Mouse (Mus musculus) kidney, postnatal 14 days (tissue): ENCODE results near the gene Cbarp.

Experiments used
- DNase-seq: peaks from one replicate; pipeline ENCODE4 v3.0.0; 2022; ENCODE audit warnings: mixed read lengths

The Cbarp gene

GRCm38 (mm10) chr10:80142530-80142925 is 1.9 kb upstream of the Cbarp start:
- peak; percentile 73 for DNase-seq

- DNase-seq = peak; percentile 98
Measured at GRCm38 (mm10) chr10:80141786-80142529, 1.3 kb upstream of the Cbarp start.

DNA sequence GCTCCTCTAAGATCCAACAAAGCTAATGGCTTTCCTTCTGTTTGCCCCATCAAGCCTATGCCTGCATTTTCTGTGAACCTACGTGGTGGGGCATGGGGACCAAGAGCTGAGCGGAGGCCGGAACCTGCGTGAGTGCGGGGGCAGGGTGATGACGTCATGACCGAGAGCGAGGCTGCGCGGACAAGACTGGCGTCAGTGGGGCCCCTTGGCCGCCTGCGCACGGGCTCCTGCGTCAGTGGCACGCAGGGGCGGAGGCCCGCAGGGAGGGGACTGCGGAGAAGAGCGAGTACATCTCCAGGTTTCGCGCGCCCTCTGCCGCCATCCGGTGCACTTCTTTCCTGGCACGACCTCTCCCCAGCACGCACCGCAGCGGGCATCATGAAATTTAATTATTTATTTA is 608 bp upstream of the Cbarp start:
- DNase-seq = peak; percentile 98

DNA sequence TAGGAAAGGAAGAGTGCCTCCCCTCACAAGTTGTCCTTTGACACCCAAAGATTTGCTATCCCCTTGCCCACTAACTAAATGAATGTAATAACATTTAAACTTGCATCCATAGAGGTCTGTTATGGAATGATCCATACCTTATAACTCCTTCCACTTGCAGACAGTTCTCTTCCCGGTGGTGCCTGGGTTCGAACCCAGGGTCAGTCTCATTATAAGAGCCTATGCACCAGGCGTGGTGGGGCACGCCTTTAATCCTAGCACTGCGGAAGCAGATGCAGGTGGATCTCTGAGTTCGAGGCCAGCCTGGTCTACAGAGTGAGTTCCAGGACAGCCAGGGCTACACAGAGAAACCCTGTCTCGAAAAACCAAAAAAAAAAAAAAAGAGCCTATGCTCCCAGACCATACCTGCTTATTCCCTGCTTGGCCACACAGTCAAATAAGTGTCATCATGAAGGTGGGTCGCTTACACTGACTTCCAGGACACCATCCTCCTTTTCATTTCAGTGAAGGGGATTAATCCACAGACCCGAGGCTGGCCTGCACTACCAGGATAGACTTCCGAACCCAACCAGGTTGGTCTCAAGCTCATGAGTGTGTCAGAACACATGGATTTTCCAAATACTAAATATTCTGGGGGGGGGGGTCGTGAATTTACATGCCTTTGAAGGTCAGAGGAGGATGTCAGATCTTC is 515 bp downstream of the Cbarp start:
- no peak for DNase-seq

- no peak for DNase-seq
Measured at GRCm38 (mm10) chr10:80139439-80139775, 1.2 kb downstream of the Cbarp start.

DNA sequence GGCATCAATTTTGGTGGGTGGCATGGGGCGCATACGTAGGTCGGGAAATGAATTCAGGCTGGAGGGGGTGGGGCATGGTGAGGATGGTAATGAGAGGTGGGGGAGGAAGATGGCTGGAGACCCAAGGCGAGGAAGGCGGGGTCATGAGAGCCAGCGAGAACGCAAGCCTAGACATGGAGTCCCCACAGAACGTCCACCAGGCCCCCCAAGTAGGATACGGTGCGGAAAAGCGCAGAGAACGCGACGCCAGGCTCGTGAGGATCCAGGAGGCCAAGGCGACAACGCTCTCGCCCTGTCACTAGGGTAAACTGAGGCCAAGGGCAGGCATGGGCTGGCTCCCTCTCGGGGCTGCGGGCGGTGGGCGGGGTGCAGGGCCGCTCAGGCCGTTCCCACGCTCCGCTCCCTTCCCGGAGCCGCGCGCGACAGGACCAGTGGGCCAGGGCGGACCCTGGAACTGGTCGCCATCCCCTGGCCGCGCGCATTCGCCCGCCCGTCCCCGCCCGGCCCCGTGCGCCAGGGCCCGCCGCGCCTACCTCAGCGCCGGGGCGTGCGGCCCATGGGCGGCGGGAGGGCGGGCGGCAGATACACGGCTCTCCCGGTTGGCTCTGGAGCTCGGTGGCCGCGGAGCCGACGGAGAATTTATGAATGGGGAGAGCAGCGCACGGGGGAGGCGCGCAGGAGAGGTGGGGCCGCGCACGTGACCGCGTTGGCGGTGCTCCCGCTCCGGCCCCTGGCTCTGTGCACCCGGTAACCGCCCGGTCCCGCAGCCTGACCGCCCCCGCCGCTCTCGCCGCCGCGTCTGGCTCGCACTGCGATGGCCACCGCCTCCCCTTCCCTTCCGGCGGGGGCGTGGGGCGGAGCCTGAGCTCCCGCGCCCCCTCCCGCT is 1.8 kb downstream of the Cbarp start, which contains the start of gene Atp5d:
Gene Atp5d, plus strand, starts transcription at position 80 of the 886 bp plus-strand sequence.
- peak; percentile 80 for DNase-seq

- no peak for DNase-seq
Measured at GRCm38 (mm10) chr10:80137626-80138552, 2.7 kb downstream of the Cbarp start.

GRCm38 (mm10) chr10:80136952-80137625 is 3.5 kb downstream of the Cbarp start:
- DNase-seq = no peak

- DNase-seq = no peak
Measured at GRCm38 (mm10) chr10:80136179-80136951, 4.3 kb downstream of the Cbarp start.

DNA sequence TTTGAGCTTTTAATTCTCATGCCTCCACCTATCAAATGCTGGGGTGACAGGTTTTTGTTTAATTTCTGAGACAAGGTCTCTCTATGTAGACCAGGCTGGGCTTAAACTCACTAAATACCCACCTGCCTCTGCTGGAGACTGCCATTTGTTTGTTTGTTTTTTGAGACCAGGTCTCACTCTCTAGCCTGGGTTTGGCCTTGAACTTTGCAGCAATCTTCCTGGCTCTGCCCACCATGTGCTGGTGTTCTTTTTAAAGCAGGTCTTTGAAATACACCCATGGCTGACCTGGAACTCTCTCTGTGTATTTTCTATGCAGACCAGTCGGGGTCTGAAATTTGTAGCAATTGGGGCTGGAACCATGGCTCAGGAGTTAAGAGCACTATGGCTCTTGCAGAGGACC is 5.0 kb downstream of the Cbarp start:
- DNase-seq = no peak

GRCm38 (mm10) chr10:80135161-80135560 is 5.5 kb downstream of the Cbarp start:
- DNase-seq = no peak

DNA sequence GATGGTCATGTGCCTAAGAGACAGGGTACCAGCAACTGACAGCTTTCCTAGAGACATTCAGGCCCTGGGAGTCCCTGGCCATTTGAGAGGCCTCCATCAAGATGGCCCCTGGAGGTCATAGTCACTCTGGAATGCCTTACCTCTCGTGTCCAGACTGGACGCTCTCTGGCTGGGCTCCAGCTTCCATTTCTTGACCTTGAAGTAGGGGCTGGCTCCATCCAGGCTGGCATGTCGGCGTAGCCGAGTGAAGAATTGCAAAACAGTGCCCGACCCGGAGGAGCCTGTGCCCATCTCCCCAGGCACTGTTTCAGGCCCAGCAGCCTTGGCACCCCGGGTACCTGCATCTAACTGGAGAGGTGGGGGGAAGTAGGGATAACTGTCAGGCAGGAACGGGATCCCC is 6.2 kb downstream of the Cbarp start:
- DNase-seq = no peak

GRCm38 (mm10) chr10:80133226-80133849 is 7.3 kb downstream of the Cbarp start:
- no peak for DNase-seq

DNA sequence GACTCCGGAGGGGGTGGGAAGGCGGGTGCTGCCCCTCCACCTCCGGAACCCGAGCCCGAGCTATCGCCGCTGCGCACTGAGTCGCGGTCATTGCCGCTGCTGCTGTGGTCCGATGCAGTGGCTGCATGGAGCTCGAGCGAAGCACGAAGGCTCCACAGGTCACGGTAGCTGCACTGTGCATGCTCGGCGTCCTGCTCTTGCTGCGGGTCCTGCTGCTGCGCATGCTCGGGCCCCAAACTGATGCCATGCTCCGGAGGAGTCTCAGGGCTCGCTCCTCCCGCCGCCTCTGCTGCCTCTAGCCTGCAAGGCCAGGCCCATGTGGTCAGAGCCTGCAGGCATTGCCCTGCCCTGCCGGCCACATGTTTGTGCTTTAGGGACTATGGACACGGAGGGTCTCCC is 8.7 kb downstream of the Cbarp start:
- no peak for DNase-seq

DNA sequence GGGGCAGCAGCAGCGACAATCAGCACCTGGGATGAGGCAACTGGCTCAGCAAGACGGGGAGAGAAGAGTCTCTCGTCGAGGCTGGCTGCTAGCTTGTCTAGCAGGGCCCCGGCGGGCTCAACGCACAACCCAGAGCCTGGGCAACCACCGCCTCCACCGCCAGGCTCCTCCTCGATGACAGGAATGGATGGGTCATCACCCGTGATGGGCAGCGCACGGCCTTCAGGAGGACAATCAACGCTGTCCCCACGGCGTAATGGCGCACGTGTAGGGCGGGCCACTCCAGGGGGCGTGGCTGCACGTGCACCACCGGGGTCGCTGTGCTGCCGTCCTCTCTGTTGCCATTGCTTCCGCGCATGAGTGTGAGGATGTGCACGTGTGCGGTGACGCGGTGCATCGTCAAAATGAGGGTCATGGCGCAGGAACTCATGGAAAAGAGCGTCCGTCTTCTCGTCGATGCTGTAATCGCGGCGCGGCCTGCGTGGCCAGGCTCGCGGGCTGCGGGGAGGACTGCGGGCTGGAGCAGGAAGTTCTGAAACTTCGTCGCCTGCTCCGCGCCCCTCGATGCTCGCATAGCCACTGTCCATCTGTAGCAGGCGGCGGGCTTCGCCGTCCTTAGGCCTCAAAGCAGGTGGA is 9.2 kb downstream of the Cbarp start:
- DNase-seq = no peak

DNA sequence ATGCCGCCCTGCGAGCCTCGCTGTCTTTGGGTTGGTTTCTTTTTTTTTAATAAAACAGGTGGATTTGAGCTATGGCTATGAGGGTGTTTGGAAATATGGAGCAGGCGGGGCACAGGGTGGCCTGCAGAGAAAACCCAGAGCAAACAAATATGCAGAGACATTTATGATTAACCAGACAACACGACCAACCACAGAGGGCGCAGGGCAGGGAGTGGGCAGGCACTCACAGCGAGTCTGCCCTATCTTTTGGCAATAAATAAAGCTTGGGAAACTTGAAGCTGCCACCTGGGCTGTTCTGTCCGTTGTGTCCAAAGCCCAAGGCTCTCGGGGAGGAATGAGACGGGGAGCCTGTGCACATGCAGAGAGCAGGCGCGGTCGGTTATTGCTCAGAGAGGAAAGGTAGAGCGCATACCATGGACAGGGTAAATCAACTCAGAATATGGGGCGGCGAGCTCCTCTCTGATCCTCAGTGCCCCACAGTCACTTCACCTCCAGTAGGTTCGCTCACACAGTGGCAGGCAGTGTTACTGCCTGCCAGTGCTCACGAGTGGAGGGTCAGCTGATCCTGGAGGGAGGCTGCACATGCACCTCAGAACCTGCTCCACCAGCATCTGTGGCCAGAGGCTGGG is 10.1 kb downstream of the Cbarp start:
- peak; percentile 79 for DNase-seq

- no peak for DNase-seq
Measured at GRCm38 (mm10) chr10:80129846-80130245, 10.8 kb downstream of the Cbarp start.

DNA sequence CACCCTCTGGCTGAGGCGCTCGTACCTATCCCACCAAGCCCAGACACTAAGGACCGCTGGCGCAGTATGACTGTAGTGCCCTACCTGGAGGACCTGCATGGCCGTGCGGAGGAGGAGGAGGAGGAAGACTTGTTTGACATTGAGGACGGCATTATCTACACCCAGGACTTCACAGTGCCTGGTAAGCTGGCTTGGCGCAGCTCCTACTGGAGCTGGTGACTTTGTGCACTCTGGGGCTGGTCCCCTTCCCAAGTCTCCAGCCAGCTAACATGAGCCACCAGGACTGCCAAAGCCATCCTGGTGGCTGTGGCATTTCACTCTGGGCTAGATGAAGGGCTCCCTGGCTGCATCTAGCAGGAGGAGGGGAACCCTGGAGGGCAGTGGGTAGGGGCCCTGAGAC is 12.7 kb downstream of the Cbarp start:
- no peak for DNase-seq

DNA sequence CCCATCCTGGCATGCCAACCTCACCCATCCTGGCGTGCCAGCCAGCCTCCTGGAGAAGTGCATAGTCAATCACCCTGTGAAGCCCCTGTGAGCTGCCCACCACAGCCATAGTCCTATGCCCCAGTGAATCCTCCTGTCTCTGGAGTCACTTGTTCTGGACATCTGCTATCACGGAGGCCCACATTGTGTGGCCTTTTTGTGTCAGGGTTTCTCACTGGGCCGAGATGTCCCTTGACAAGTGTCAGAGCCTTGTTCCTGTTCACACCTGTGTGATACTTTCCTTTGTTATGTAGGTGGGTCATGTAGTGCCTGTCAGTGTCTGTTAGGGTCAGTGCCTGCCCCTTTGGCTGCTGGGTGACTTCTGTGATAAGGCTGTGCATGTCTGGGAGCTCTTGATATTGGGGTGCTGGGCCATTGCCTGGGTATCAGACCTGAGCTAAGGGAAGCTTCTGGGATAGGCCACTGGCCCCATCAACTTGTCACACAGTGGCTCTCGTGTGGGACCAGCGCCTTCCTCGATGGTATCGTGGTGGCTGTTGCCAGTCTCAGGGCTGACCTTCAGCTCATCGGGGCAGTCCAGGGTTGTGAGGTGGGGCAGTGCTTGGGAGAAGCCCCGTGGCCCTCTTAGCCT is 16.6 kb downstream of the Cbarp start:
- no peak for DNase-seq
